Mouse (Mus musculus): ENCODE results near the gene 1700037H04Rik.
A peak's percentile ranks its signal among the peaks of the same experiment; 100 is the strongest.

The 1700037H04Rik gene

GRCm38 (mm10) chr2:131179246-131179886 lies 19.5 kb upstream of the 1700037H04Rik start:
- peak; percentile 51 for DNase-seq (ENCODE audit: low read depth, low spot score)

- no peak for DNase-seq (ENCODE audit: low read depth, low spot score)
Measured at GRCm38 (mm10) chr2:131178828-131179245, 19.0 kb upstream of the 1700037H04Rik start.

GRCm38 (mm10) chr2:131177932-131178331 lies 18.1 kb upstream of the 1700037H04Rik start:
- no peak for DNase-seq (ENCODE audit: low read depth, low spot score)

GRCm38 (mm10) chr2:131176491-131176890 lies 16.6 kb upstream of the 1700037H04Rik start:
- no peak for DNase-seq (ENCODE audit: low read depth, low spot score)

GRCm38 (mm10) chr2:131175945-131176309 lies 16.0 kb upstream of the 1700037H04Rik start:
- DNase-seq (ENCODE audit: low read depth, low spot score) = no peak

- no peak for DNase-seq (ENCODE audit: low read depth, low spot score)
Measured at GRCm38 (mm10) chr2:131175286-131175944, 15.5 kb upstream of the 1700037H04Rik start.

GRCm38 (mm10) chr2:131174700-131175099 lies 14.8 kb upstream of the 1700037H04Rik start:
- peak; percentile 78 for DNase-seq (ENCODE audit: low read depth, low spot score)

GRCm38 (mm10) chr2:131172322-131172721 lies 12.4 kb upstream of the 1700037H04Rik start:
- no peak for DNase-seq (ENCODE audit: low read depth, low spot score)

- no peak for DNase-seq (ENCODE audit: low read depth, low spot score)
Measured at GRCm38 (mm10) chr2:131171401-131172104, 11.7 kb upstream of the 1700037H04Rik start.

- DNase-seq (ENCODE audit: low read depth, low spot score) = no peak
Measured at GRCm38 (mm10) chr2:131170936-131171335, 11.1 kb upstream of the 1700037H04Rik start.

- DNase-seq (ENCODE audit: low read depth, low spot score) = no peak
Measured at GRCm38 (mm10) chr2:131168914-131169313, 9.0 kb upstream of the 1700037H04Rik start.

GRCm38 (mm10) chr2:131167984-131168383 lies 8.1 kb upstream of the 1700037H04Rik start:
- DNase-seq (ENCODE audit: low read depth, low spot score) = no peak

- DNase-seq (ENCODE audit: low read depth, low spot score) = no peak
Measured at GRCm38 (mm10) chr2:131166172-131166571, 6.3 kb upstream of the 1700037H04Rik start.

- no peak for DNase-seq (ENCODE audit: low read depth, low spot score)
Measured at GRCm38 (mm10) chr2:131163924-131164323, 4.0 kb upstream of the 1700037H04Rik start.

GRCm38 (mm10) chr2:131160671-131161111 lies 810 bp upstream of the 1700037H04Rik start:
- DNase-seq (ENCODE audit: low read depth, low spot score) = peak; percentile 30

GRCm38 (mm10) chr2:131159491-131159910 lies 380 bp downstream of the 1700037H04Rik start:
- no peak for DNase-seq (ENCODE audit: low read depth, low spot score)

- no peak for DNase-seq (ENCODE audit: low read depth, low spot score)
Measured at GRCm38 (mm10) chr2:131156987-131157386, 2.9 kb downstream of the 1700037H04Rik start.

GRCm38 (mm10) chr2:131154036-131154435 lies 5.8 kb downstream of the 1700037H04Rik start:
- DNase-seq (ENCODE audit: low read depth, low spot score) = no peak

- no peak for DNase-seq (ENCODE audit: low read depth, low spot score)
Measured at GRCm38 (mm10) chr2:131152166-131152730, 7.6 kb downstream of the 1700037H04Rik start.

- no peak for DNase-seq (ENCODE audit: low read depth, low spot score)
Measured at GRCm38 (mm10) chr2:131149254-131149578, 10.7 kb downstream of the 1700037H04Rik start.

GRCm38 (mm10) chr2:131148353-131149253 lies 11.3 kb downstream of the 1700037H04Rik start:
- DNase-seq (ENCODE audit: low read depth, low spot score) = no peak
